Mouse (Mus musculus) left cerebral cortex, adult 8-10 months (tissue): ENCODE data around the gene Cd151. TPM values are rescaled to one million over a fixed set of nuclear protein-coding genes. Genes with fewer than 3 reads are reported as not detected.

Experiments
- DNase-seq, 2 experiments: peaks; one replicate each; pipeline ENCODE4 v3.0.0; 2022; ENCODE audit warnings: low spot score in 2 of 2
- total RNA-seq, 4 experiments: library from RNA; stranded (reverse); gene quantifications; 2 replicates each; pipeline ENCODE4 v1.2.4; 2022

The Cd151 gene
- total RNA-seq: 10 to 100 TPM; 30.2 to 35.5 (median 33.4) TPM

GRCm38 (mm10) chr7:141467230-141468030 is at the start of gene Cd151:
Gene Cd151 (plus strand): TSS chr7:141467392.
- DNase-seq: peak; percentile 46 to 66

GRCm38 (mm10) chr7:141417731-141418681 is 49.2 kb upstream of the Cd151 start:
- DNase-seq: no peak

- DNase-seq: no peak
Observed at GRCm38 (mm10) chr7:141418970-141419369, 48.2 kb upstream of the Cd151 start.

GRCm38 (mm10) chr7:141420030-141420702 is 47.0 kb upstream of the Cd151 start:
- no peak for DNase-seq

GRCm38 (mm10) chr7:141423811-141424210 is 43.4 kb upstream of the Cd151 start:
- DNase-seq: no peak

- DNase-seq: no peak
Observed at GRCm38 (mm10) chr7:141426948-141427730, 40.1 kb upstream of the Cd151 start.

- DNase-seq: no peak
Observed at GRCm38 (mm10) chr7:141428701-141429100, 38.5 kb upstream of the Cd151 start.

- DNase-seq: peak; percentile 79 to 95
Observed at GRCm38 (mm10) chr7:141429310-141429709, 37.9 kb upstream of the Cd151 start, which contains the start of gene Cend1. Gene Cend1 (minus strand): TSS chr7:141429491.

- DNase-seq: no peak
Observed at GRCm38 (mm10) chr7:141429840-141430584, 37.2 kb upstream of the Cd151 start.

- DNase-seq: no peak
Observed at GRCm38 (mm10) chr7:141430585-141431240, 36.5 kb upstream of the Cd151 start.

GRCm38 (mm10) chr7:141431434-141432185 is 35.6 kb upstream of the Cd151 start:
- DNase-seq: no peak

- no peak for DNase-seq
Observed at GRCm38 (mm10) chr7:141432186-141432611, 35.0 kb upstream of the Cd151 start.

GRCm38 (mm10) chr7:141432741-141433516 is 34.3 kb upstream of the Cd151 start:
- no peak for DNase-seq

- no peak for DNase-seq
Observed at GRCm38 (mm10) chr7:141433517-141434400, 33.4 kb upstream of the Cd151 start.

- peak in 1 of 2 experiments; percentile 73 for DNase-seq
Observed at GRCm38 (mm10) chr7:141434464-141434863, 32.7 kb upstream of the Cd151 start.

- no peak for DNase-seq
Observed at GRCm38 (mm10) chr7:141435129-141435855, 31.9 kb upstream of the Cd151 start.
